Mouse (Mus musculus) retina, postnatal 1 day (tissue): Measurements from ENCODE around the gene Slc15a3.

Experiments
- DNase-seq: peaks from one replicate; pipeline ENCODE4 v3.0.0-alpha.2; 2012

The Slc15a3 gene

DNA sequence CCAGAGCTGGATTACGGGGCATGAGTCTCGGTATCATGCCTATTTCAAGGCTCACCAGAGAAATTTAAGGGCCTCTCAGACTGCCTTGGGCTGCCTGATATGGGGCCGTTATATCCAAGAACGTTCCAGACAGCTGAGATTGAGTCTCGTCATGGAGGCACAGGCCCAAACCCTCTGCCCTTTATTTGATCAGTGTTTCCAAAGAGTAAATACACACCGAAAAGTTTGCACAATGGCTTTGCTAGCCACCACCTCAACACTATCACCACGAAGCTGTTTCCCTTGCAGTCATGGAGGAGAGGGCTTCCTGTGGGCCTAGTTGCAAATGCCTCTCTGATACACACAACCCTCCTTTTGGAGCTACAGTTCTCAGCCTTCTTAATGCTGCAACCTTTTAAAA, 15.5 kb upstream of the Slc15a3 start:
- no peak for DNase-seq

- DNase-seq: no peak
These were observed 11.2 kb upstream of the Slc15a3 start for GRCm38 (mm10) chr19:10828321-10828720.

DNA sequence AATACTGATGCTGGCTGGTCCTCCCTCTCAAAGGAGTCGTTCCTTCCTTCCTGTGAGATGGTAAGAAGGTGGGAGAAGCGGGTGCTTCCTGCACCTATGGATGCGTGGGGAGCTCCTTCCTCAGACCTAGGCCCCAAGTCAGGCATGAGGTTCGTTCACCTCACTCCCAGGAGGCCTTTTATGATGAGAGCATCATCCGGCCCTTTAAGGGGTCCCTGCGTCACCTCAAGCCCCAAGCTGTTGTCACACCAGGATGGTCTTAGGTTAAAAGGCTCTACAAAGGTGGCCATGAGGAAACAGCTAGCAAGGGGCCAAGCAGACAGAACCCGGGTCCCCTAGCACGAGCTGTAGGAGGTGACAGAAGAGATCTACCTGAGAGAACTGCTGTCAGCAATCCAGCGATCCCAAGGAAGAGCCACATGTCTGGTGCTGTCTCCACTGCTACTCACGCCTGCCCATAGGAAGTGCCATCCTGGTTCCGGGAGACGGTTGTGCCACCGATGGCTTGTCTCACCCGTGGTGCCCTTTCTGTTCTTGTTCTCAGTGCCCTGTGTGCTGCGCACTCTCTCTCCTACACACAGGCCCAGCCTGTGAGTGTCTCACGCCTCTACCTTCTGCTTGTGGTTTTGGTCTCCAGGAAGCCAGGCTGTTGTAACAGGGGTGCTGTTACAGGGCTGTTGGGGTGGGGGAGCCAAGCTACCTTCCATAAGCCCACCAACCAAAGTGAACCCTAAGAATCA, 9.9 kb upstream of the Slc15a3 start, which contains the start of gene Cd6:
Gene Cd6, minus strand, starts transcription at position 623 of the 740 bp plus-strand sequence.
- DNase-seq: no peak

DNA sequence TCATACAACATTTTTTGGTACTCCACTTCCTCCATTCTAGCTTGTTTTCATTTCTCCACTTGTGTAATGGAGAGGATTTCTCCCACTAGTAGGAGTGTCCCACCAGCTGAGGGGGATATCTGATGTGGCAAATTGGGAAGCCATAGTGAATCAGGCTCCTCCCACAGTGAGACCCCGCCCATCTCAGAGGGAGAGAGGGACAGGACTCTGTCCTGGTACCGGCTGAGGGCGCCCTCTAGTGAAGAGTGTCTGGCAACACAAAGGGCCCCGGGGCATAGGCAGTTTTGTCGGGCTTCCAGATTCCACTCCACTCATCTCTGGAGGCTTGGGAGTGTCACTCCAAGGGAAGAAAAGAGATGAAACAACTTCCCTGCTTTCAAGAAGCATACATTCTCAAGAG, 8.1 kb upstream of the Slc15a3 start:
- DNase-seq: peak; percentile 82

DNA sequence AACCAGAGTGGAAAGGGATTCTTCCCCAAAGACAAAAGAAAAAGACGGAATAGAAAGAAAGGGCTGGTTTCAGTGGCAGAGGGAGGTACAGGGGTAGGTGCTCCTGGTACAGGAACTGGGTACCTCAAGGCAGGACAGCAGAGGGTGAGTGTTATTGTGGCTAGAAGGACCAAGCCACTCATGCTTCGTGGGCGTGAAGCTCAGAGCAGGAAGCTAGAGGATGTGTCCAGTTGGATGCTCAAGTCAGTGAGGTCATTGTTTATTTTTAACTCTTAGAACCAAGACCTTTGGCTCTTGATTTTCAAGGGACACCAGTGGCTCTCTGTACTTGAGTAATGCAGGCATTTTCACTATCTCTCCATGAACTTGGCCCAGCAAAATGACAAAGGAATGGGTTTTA, 7.5 kb upstream of the Slc15a3 start:
- no peak for DNase-seq

GRCm38 (mm10) chr19:10833611-10834010, 5.9 kb upstream of the Slc15a3 start:
- no peak for DNase-seq

- no peak for DNase-seq
These were observed 3.9 kb upstream of the Slc15a3 start for GRCm38 (mm10) chr19:10835671-10836070.

DNA sequence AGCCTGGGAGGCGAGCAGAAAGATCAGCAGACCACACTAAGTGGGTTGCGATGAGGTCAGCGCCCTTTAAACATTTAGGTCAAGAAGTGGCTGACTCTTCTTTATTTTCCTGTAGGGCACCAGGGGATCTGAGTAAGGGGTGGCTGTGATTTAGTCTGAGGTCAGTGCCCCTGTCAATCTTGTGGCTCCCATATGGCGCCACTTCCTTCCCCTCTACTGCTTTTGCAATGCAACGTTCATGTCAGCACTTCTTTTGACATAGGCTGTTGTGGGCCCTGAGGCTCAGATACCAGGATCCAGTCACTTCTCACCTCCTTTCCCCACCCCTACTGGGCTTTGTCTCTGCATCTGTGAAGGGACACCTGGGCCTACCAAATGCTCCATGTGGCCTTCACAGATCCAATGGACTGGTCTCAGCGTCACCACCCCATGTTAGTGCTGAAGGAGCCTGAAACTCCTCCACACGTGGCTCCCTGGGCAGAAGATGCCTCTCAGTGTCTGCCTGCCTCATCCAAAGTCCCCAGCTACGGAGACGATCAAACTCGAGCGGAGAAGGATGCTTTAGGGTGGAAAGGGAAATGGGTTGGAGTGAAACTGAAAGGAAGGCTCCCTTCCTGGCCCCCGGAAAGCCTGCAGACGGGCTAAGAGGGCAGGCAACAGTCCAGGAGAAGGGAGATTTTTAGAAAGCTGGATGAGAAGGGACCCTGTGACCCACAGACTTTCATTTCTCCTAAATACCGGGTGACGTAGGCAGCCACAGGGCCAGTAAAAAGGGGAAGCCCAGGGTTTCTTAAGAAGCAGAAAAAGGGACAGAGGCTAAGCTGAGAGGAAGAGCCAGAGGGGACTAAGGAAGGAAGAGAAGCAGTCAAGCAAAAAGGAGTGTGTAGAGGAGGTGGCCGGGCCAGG, 2.4 kb downstream of the Slc15a3 start:
- DNase-seq: peak; percentile 62

DNA sequence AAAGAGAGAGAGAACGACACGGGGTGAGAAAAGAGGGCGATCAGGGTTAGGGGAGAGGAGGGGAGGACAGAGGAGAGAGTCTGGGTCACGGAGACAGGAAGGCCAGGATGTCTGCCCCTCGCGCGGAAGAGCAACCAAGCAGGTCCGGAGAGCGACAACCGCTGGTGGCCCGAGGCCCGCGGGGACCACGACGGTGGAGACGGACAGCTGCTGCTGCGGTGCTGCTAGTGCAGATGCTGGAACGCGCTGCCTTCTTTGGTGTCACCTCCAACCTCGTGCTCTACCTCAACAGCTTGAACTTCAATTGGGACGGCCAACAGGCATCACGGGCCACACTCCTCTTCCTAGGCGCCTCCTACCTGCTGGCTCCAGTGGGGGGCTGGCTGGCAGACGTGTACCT, 3.4 kb downstream of the Slc15a3 start:
- DNase-seq: no peak

DNA sequence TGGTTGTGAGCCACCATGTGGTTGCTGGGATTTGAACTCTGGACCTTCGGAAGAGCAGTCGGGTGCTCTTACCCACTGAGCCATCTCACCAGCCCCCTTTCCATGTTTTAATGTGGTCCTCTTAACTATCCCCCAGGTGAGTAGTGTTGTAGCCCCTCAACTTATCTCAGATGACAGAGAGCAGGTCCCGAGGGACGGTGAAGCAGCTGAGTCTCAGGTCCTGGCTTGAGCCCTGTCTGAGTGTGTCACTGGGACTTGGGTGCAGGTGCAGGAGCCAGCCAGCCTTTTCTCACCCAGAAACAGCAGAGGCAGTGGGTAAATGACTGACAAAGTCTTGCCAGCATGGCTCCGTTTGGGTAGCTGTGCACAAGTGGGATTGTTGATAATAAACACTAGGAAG, 4.7 kb downstream of the Slc15a3 start:
- no peak for DNase-seq

DNA sequence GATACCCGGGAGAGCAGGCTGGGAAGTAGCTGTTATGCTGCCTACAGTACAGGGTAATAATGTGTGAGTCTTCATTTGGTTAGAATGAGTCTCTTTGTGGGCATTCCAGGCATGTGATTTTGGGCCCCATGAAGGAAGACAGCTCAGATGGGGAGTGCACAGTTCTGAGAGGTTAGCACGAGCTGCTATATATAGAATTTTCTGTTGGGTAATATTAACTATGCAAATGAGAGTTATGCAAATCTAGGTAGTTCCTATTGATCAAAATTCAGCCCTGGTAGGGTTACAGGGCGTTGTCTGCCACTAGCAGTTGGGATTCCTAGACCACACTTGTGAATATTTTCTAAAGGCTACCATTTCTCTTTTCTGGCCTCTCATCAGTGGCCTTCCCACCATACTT, 5.9 kb downstream of the Slc15a3 start:
- DNase-seq: no peak

DNA sequence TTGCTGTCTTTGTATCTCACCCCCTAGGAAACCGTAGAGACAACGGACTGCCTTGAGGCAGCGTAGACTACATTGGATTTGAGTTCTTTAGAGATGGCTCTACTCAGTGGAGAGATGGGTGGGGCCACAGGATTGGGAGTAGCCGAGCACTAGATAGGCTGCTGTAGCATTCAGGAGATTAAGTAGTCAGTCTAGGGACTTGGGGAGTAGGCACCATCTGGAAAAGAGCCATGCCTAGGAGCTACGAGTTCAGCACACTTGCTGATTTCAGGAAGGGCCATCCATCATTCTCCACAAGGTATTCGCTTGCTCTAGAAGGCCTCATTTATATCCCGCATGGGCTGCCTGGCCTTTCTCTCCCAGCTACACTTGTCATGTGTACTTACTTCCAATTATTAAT, 6.6 kb downstream of the Slc15a3 start:
- DNase-seq: no peak

DNA sequence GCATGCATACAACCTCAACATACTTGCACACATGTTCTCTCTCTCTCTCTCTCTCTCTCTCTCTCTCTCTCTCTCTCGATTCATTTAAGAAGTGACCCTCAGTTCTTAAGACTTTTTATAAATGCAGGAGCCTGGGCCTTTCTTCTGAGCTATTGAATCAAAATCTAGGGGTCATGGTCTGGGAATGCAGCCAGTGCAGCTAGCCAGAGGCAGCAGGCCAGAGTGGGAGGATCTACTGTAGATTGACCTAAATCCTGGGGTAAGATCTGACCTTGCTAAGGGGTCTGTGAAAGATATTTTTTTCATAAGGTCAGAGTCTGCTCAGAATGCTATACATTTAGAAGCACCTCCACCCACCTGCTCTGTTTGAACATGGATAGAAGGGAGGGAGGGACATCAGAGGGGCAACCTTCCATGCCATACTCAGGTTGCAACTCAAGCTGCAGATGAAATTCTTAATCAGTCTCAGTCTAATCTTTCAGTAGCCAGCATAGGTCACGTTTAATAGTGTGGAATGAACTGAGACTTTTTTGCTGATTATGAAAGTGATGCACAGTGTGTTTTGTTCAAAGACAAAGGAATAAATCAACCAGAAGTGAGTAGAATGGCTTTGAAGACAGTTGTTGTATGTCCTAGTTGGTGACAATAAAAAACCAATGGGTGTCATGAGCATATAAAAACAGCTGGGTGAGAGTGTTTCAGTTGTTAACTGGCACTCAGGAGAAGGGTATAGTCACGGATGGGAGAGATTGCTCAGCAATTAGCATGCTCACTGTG, 8.0 kb downstream of the Slc15a3 start:
- DNase-seq: peak; percentile 75

DNA sequence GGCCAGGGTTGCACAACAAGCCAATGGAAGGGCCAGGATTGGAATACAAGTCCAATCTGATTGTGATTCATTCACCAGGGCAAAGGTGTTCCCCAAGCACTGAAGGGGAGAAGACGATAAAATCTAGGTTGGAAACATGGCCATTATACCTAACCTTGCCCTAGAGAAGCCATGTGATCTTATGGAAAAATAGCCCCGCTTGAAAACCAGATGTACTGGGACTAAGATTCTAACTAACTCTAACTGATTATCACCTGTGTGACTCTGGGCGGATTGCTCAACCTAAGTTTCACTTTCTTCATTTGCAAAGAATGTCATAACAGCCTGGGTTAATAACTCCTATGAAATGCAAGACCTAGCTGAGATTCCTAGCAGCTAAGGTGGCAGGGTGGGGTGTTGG, 15.9 kb downstream of the Slc15a3 start:
- DNase-seq: no peak

- DNase-seq: peak; percentile 30
These were observed 17.0 kb downstream of the Slc15a3 start for GRCm38 (mm10) chr19:10856520-10856919.

GRCm38 (mm10) chr19:10860072-10860497, 20.6 kb downstream of the Slc15a3 start:
- DNase-seq: peak; percentile 21

DNA sequence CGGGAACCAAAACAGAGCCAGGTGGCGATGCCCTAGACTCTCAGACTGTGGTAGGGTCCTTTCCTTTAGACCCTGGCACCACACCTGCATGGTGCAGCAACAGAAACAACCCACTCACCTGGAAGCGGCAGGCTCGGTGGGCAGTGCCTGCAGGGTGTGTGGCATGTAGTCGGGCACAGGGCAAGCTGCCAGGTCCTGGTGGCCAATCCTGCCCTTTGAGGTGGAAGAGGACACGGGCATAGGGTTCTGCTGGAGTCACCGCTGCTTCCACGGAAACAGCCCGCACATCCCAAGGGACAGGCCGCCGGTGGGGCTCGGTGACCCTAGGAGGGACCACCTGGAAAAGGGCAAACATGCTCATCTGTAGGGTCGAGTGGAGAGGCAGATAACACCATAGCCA, 26.8 kb downstream of the Slc15a3 start:
- DNase-seq: no peak

- DNase-seq: no peak
These were observed 28.6 kb downstream of the Slc15a3 start for GRCm38 (mm10) chr19:10867946-10868622.

DNA sequence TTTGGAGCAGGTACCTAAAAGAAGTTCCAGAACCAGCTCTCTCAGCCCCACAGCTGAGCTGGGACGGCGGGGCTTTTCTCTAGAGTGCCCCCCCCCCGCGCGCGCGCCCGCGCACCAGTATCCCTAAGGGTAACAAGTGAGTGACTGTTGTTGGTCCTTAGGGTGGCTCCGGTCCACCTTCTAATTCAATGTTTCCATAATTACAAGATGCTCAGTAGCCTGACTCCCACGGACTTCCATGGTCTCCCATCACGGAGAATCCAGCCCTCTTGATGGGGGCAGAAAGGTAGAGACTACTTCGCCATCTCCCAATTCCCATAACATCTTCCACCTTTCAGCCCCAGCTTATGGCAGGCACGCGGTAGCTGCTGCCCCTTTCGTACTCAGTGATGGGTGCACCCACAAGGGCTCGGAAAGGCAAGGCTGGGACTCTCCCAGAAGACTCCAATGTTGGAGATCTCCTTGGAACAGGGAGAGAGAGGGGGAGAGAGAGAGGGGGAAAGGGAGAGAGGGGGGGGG, 29.2 kb downstream of the Slc15a3 start:
- DNase-seq: peak; percentile 49

DNA sequence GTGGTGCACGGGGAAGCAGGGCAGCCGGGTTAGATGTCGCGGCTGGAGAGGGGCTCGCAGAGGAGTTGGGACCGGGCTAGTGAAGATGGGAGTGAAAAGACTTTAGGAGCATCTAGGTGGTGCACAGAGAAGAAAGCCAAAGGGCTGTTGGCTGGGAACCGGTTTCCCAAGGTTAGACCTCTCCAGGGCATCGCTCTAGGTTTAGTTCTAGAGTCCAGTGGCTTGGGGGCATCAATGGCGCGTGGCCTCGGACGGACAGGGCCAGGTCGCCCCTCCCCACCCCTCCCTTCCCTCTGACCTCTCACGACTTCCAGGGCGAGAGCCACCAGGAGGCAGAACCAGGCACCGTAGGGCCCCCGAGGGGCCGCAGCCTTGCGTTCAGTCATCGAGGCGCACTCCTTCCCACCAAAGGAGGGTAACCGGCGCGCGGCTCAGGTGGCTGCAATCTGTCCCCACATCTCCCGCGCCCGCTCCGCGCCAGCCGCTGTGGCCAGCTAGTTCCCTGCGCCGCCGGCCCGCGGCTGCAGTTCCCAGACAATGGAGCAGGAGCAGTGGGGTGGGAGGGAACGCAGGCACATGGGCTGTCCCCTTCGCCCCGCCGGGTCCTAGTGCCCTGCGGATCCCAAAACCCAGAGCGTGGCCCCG, 29.8 kb downstream of the Slc15a3 start:
- DNase-seq: peak; percentile 92

DNA sequence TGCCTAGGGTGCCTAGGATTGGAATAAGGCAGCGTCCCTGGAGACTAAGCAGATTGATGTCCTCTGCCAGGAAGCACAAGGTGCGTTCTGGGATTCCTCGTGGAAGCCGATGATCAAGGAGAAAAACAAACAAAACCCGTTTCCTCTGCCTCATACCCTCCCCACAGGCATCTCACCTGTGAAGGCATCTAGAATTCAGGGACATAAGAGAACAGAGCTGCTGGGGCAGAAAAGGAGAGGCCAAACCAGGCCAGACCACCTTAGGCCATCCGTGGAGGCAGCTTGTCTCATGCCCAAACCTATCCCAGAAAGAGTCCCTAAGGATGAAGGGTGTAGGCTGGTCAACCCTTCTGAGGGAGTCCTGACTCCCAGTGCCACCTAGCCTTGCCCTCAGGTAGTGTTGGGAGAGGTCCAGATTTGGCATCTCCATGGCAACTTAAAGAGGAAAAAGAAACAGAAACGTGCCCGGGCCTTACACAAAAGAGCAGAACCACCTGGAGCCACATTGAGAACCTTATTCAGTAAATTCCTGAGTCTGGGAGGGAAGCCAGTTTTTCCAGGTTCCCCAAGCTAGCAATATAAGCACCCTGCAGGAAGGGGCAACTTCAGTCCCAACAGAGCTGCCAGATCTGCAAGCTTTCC, 30.5 kb downstream of the Slc15a3 start, which contains the start of gene Tmem132a:
Gene Tmem132a, minus strand, starts transcription at position 55 of the 642 bp plus-strand sequence.
- DNase-seq: no peak
